Comparison of ENCODE assay signal across 25 mouse cellular contexts in the genomic region with DNA sequence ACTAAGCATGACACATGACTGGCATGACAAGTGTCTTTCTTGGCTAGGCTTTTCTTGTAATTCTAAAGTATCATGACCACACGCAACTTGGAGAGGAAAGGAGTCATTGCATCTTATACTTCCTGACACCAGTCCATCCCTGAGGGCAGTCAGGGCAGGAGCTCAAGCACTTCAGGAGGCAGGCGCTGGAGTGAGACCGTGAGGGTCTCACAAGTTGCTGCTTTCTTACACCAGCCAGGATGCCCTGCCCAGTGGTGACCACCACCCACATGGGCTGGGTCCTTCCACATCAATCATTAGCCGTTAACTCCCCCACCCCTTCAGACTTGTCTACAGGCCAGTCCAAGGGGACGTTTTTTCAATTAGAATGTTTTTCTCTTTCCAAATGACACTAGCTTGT. TPM values are rescaled to one million over a fixed set of nuclear protein-coding genes. Genes with fewer than 3 reads are reported as not detected.
A peak's percentile ranks its signal among the peaks of the same experiment; 100 is the strongest.
DNase-seq lines count a peak whose midpoint lies in the region; ATAC-seq and TF ChIP-seq lines count a peak whose summit lies in the region.
"Had no signal": no experiment of that assay in that cellular context is flagged by ENCODE, and none has a peak within 500 bp of the region (broad histone marks: within the 10 kb centered on the region; RNA-seq: fewer than 3 reads in every experiment).

No protein-coding gene starts in this region.

- no peaks in the 10 kb centered on the region for H3K79me3 ChIP-seq in C2C12 (ENCODE audit: low read depth)

- H3K4me3 ChIP-seq in kidney, embryonic 14.5 days (ENCODE audit: low read length) = no peak overlapping the region
- peak overlapping the region; percentile 82 for H3K4me3 ChIP-seq in megakaryocyte, embryonic 14.5 days (replicated peaks)
- no peak overlapping the region for H3K4me3 ChIP-seq in C2C12 (ENCODE audit: insufficient read depth, poor library complexity, severe bottlenecking)
- no peak overlapping the region for H3K4me3 ChIP-seq in hindbrain, embryonic 10.5 days
- H3K4me3 ChIP-seq: embryonic facial prominence, embryonic 12.5 days; embryonic facial prominence, embryonic 15.5 days; heart, embryonic 12.5 days; heart, embryonic 15.5 days had no signal

- no peaks in the 10 kb centered on the region for H3K9me3 ChIP-seq in kidney, embryonic 14.5 days (ENCODE audit: control insufficient read depth, low read length)
- peaks cover 5% of the 10 kb centered on the region for H3K9me3 ChIP-seq in megakaryocyte, embryonic 14.5 days
- no peaks in the 10 kb centered on the region; the same call in 1 of the 2 replicates for H3K9me3 ChIP-seq in hindbrain, embryonic 10.5 days
- H3K9me3 ChIP-seq: embryonic facial prominence, embryonic 12.5 days; embryonic facial prominence, embryonic 15.5 days; heart, embryonic 12.5 days; heart, embryonic 15.5 days had no signal

- H3K9ac ChIP-seq in kidney, embryonic 14.5 days (ENCODE audit: low read depth, low read length) = no peak overlapping the region
- H3K9ac ChIP-seq: embryonic facial prominence, embryonic 12.5 days; embryonic facial prominence, embryonic 15.5 days; heart, embryonic 12.5 days; heart, embryonic 15.5 days; hindbrain, embryonic 14.5 days had no signal

- 10% methylated on average over 5 of the region's 5 CpGs for WGBS in kidney, embryonic 14.5 days
- WGBS in hindbrain, embryonic 10.5 days = 77% methylated on average over 5 of the region's 5 CpGs

- peak; percentile 66 for ATAC-seq in kidney, embryonic 14.5 days (ENCODE audit: low FRiP score, low TSS enrichment)
- ATAC-seq in megakaryocyte, adult 5-6 weeks (ENCODE audit: poor library complexity, severe bottlenecking) = no peak
- ATAC-seq: activated CD4-positive, CD25-positive, alpha-beta regulatory T cell, adult 4 months; forebrain, embryonic 14.5 days; hindbrain, postnatal 0 days had no signal

- DNase-seq in kidney, postnatal 14 days = no peak
- no peak for DNase-seq in hindbrain, embryonic 10.5 days (ENCODE audit: low spot score)
- no peak for DNase-seq in urinary bladder, postnatal 10 days (ENCODE audit: low spot score)
- DNase-seq: adrenal gland, adult 8-10 months; adrenal gland, postnatal 36 days; cerebellum, adult 18-20 months; cerebellum, adult 9-10 months; cerebellum, postnatal 14 days; gastrocnemius, postnatal 25 days; heart, adult 18-20 months; heart, postnatal 10 days; heart, postnatal 36 days had no signal

- H3K4me1 ChIP-seq in kidney, embryonic 14.5 days (ENCODE audit: control insufficient read depth, insufficient read depth, low read length) = no peaks in the 10 kb centered on the region
- H3K4me1 ChIP-seq in megakaryocyte, embryonic 14.5 days = peaks cover 63% of the 10 kb centered on the region
- H3K4me1 ChIP-seq in hindbrain, embryonic 10.5 days (replicated peaks) = no peaks in the 10 kb centered on the region
- H3K4me1 ChIP-seq: embryonic facial prominence, embryonic 12.5 days; embryonic facial prominence, embryonic 15.5 days; heart, embryonic 12.5 days; heart, embryonic 15.5 days had no signal

- H3K79me2 ChIP-seq in C2C12 (ENCODE audit: control insufficient read depth, insufficient read depth) = no peaks in the 10 kb centered on the region

- no peak overlapping the region for H3ac ChIP-seq in C2C12 (ENCODE audit: control insufficient read depth, insufficient read length, low read depth)

- no peak overlapping the region for H3K27ac ChIP-seq in kidney, embryonic 14.5 days (ENCODE audit: low read depth, low read length)
- H3K27ac ChIP-seq in hindbrain, embryonic 10.5 days = no peak overlapping the region
- H3K27ac ChIP-seq: embryonic facial prominence, embryonic 12.5 days; embryonic facial prominence, embryonic 15.5 days; heart, embryonic 15.5 days; hindbrain, embryonic 14.5 days; hindbrain, postnatal 0 days had no signal

- no peaks in the 10 kb centered on the region for H3K27me3 ChIP-seq in kidney, embryonic 14.5 days (ENCODE audit: control insufficient read depth, insufficient read depth, low read length)
- H3K27me3 ChIP-seq in megakaryocyte, embryonic 14.5 days (replicated peaks) = no peaks in the 10 kb centered on the region
- no peaks in the 10 kb centered on the region for H3K27me3 ChIP-seq in C2C12 (ENCODE audit: control insufficient read depth, insufficient read depth, insufficient read length)
- H3K27me3 ChIP-seq in hindbrain, embryonic 10.5 days (ENCODE audit: insufficient read depth, poor library complexity, severe bottlenecking) = no peaks in the 10 kb centered on the region
- H3K27me3 ChIP-seq: embryonic facial prominence, embryonic 12.5 days; embryonic facial prominence, embryonic 15.5 days; heart, embryonic 12.5 days; heart, embryonic 15.5 days had no signal

- no peak overlapping the region for H3K4me2 ChIP-seq in kidney, embryonic 14.5 days (replicated peaks; ENCODE audit: low read depth, low read length)
- H3K4me2 ChIP-seq: embryonic facial prominence, embryonic 12.5 days; embryonic facial prominence, embryonic 15.5 days; heart, embryonic 12.5 days; heart, embryonic 15.5 days; hindbrain, embryonic 14.5 days had no signal

- TF ChIP-seq CTCF in C2C12 (IDR thresholded peaks at IDR 0.05; ENCODE audit: control insufficient read depth, insufficient read depth, insufficient read length) = no peak

- H3K36me3 ChIP-seq in kidney, embryonic 14.5 days (ENCODE audit: control insufficient read depth, insufficient read depth, low read length) = no peaks in the 10 kb centered on the region
- H3K36me3 ChIP-seq in megakaryocyte, embryonic 14.5 days (replicated peaks; ENCODE audit: low read length) = peaks cover 2% of the 10 kb centered on the region
- no peaks in the 10 kb centered on the region for H3K36me3 ChIP-seq in C2C12 (ENCODE audit: control insufficient read depth, insufficient read depth)
- no peaks in the 10 kb centered on the region for H3K36me3 ChIP-seq in hindbrain, embryonic 10.5 days
- H3K36me3 ChIP-seq: embryonic facial prominence, embryonic 12.5 days; embryonic facial prominence, embryonic 15.5 days; heart, embryonic 12.5 days; heart, embryonic 15.5 days had no signal

TF ChIP-seq in C2C12, 6 proteins besides CTCF, POLR2A, EP300 and RAD21:
- TF ChIP-seq USF1 (IDR thresholded peaks at IDR 0.05; ENCODE audit: low read depth) (no peak), MYOD1 (IDR thresholded peaks at IDR 0.05; ENCODE audit: control insufficient read depth, insufficient read length, low read depth) (peak; percentile 24), MYOG (IDR thresholded peaks at IDR 0.05; ENCODE audit: control insufficient read depth, extremely low read depth, insufficient read length) (no peak), CEBPB (IDR thresholded peaks at IDR 0.05; ENCODE audit: low read depth) (no peak)

RNA-seq across cellular contexts. Expression of a gene that starts 20.1 kb away (rescaled TPM):
- polyA plus RNA-seq in kidney, embryonic 14.5 days (2014; fragmentation: Nextera tagmentation; extraction: Ambion mirVana) = 3.6 and 5.8 TPM in 2 replicates
- 5.3 and 9.0 TPM in 2 replicates for polyA plus RNA-seq in megakaryocyte, embryonic 14.5 days (2012; ENCODE audit: insufficient read depth, low replicate concordance)
- 69.0 and 85.1 TPM in 2 replicates for total RNA-seq in megakaryocyte, adult 5-6 weeks (2015)
- total RNA-seq in megakaryocyte, adult 5-6 weeks (2017) = 103 and 141 TPM in 2 replicates
- polyA plus RNA-seq in C2C12 (2012; fragmentation: generic; extraction: Trizol) = 4.1 TPM
- 2.7 and 3.2 TPM in 2 replicates for polyA plus RNA-seq in hindbrain, embryonic 10.5 days (2016; fragmentation: Nextera tagmentation; extraction: Ambion mirVana)

RNA-seq across cellular contexts. Expression of a gene that starts 22.2 kb away (rescaled TPM):
- polyA plus RNA-seq in kidney, embryonic 14.5 days (2014; fragmentation: Nextera tagmentation; extraction: Ambion mirVana) = 6.1 and 6.6 TPM in 2 replicates
- 159 and 231 TPM in 2 replicates for polyA plus RNA-seq in megakaryocyte, embryonic 14.5 days (2012; ENCODE audit: insufficient read depth, low replicate concordance)
- total RNA-seq in megakaryocyte, adult 5-6 weeks (2015) = 0.05 TPM in 1 of 2 replicates, not detected in the other
- total RNA-seq in megakaryocyte, adult 5-6 weeks (2017) = 0.15 TPM in 1 of 2 replicates, not detected in the other
- not detected for polyA plus RNA-seq in C2C12 (2012; fragmentation: generic; extraction: Trizol)
- 1.5 and 2.2 TPM in 2 replicates for polyA plus RNA-seq in hindbrain, embryonic 10.5 days (2016; fragmentation: Nextera tagmentation; extraction: Ambion mirVana)
- total RNA-seq: ES-E14 had no signal
- polyA plus RNA-seq: activated CD4-positive, CD25-positive, alpha-beta regulatory T cell, adult 4 months had no signal

Comparison
In these comparisons a context has a peak if more than half of its experiments do, and no peak if none do; other contexts are left out.
1. RNA of a gene that starts 22.2 kb away (polyA plus RNA-seq): 159 to 231 TPM in megakaryocyte, embryonic 14.5 days; 6.1 to 6.6 TPM in kidney, embryonic 14.5 days, 1.5 to 2.2 TPM in hindbrain, embryonic 10.5 days and not detected in C2C12 (single experiment); every median in the first group is over 10 times any median in the second.